Mouse (Mus musculus) C2C12 (cell line): ENCODE results near the gene Nat8f2.
"Not testable (repeated sequence)": the region's sequence is repeated elsewhere in the genome, so short reads cannot be mapped to it uniquely, and the experiment has no call there.

Experiments used
- CEBPB ChIP-seq: IDR thresholded peaks from one replicate; pipeline ENCODE4 v1.6.1; 2011; ENCODE audit warnings: low read depth, mild to moderate bottlenecking, control low read depth, moderate library complexity
- CTCF ChIP-seq: IDR thresholded peaks from one replicate; pipeline ENCODE4 v1.5.1; 2011; ENCODE audit not compliant: control insufficient read depth, insufficient read depth, insufficient read length
- FOSL1 ChIP-seq: IDR thresholded peaks from one replicate; pipeline ENCODE4 v1.8.0; 2011; ENCODE audit warnings: mild to moderate bottlenecking, low read length; ENCODE audit not compliant: poor library complexity, insufficient read depth, severe bottlenecking
- MAX ChIP-seq: IDR thresholded peaks from one replicate; pipeline ENCODE4 v1.6.1; 2011; ENCODE audit warnings: mild to moderate bottlenecking, control low read depth
- MYOD1 ChIP-seq: IDR thresholded peaks from one replicate; pipeline ENCODE4 v1.6.1; 2011; ENCODE audit warnings: low read depth; ENCODE audit not compliant: control insufficient read depth, insufficient read length
- USF1 ChIP-seq: IDR thresholded peaks from one replicate; pipeline ENCODE4 v1.6.1; 2011; ENCODE audit warnings: low read depth, mild to moderate bottlenecking, control low read depth, moderate library complexity

- TF ChIP-seq CTCF, USF1, MYOD1, MAX, FOSL1, CEBPB: not testable (repeated sequence)
These were observed 49.4 kb upstream of the Nat8f2 start for GRCm38 (mm10) chr6:85918341-85918740.
